Mouse (Mus musculus) retina, adult 2 months (tissue): Measurements from ENCODE around the gene Zfp651.

ENCODE experiments used
- DNase-seq: peaks from one replicate; pipeline ENCODE4 v3.0.0-alpha.2; 2012; ENCODE audit warnings: low read depth, low spot score

The Zfp651 gene

GRCm38 (mm10) chr9:121810081-121810821 is 51.1 kb downstream of the Zfp651 start:
- no peak for DNase-seq

GRCm38 (mm10) chr9:121815183-121815582 is 56.1 kb downstream of the Zfp651 start:
- no peak for DNase-seq

- no peak for DNase-seq
Observed at GRCm38 (mm10) chr9:121819073-121819770, 60.1 kb downstream of the Zfp651 start.

DNA sequence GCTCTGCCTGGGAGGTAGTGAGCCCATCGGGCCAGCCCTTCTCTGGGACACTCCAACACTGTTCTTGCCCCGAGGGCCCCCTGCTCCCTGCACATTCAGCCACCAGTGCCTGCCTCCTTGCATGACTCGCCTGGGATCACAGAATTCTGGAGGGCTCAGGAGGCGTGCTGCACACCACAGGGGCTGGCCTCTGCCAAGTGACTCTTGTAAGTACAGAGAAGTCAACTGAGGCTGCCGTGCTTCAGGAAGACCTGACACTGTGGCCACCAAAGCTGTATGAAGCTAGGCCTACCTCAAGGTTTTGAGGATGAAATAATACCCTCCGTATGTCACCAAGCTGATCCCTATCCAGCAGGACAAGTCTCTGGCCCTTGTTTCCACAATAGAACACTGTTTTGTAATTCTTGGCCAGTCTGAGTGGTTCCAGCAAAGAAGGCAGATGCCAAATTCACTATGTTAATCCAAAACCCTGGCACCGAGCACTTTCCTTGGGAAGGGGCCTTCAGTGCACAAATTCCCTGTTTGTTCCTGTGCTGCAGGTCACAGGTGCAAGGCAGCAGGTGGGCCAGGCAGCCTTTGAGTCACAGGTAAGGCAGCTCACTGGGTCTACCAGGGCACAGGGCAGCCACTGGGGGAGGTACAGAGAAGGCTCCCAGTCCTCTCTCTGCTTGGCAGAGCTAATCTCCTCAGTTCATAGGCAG is 60.8 kb downstream of the Zfp651 start:
- DNase-seq, result no peak

DNA sequence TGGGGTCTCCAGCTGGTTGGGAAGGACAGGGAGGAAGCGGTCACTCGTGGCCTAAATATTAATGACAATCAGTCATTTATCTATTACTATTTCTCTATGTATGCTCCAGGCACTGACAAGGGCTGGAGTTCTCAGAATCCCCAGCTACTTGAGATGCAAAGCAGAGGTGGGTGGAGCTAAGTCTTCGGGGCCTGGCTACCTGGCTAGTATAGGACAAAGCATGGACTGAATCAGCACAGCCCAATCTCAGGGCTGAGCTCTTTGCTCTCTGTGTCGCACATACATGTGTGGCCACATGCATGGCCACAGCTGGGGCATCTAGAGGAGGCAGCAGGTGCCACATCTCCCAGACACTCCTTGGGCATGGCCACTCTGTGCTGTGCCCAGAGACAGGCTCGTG is 61.6 kb downstream of the Zfp651 start:
- no peak for DNase-seq
